Mouse (Mus musculus) midbrain, embryonic 10.5 days (tissue): ENCODE data around the gene Itga4. TPM values are rescaled to one million over a fixed set of nuclear protein-coding genes. Genes with fewer than 3 reads are reported as not detected.

Experiments used
- DNase-seq: peaks from one replicate; pipeline ENCODE4 v3.0.0-alpha.2; 2017; ENCODE audit warnings: low spot score
- H3K27ac ChIP-seq: fragments of 300-500 bp; sonication (generic); replicated peaks from 2 replicates; pipeline ENCODE4 v1.5.1; 2016; ENCODE audit warnings: mild to moderate bottlenecking
- H3K27me3 ChIP-seq: fragments of 300-500 bp; sonication (generic); 2 replicates; pipeline ENCODE4 v1.6.1; 2016; ENCODE audit warnings: low read depth, mild to moderate bottlenecking; ENCODE audit not compliant: poor library complexity, severe bottlenecking
- H3K36me3 ChIP-seq: fragments of 300-500 bp; sonication (generic); 2 replicates; pipeline ENCODE4 v1.6.1; 2016; ENCODE audit warnings: mild to moderate bottlenecking, moderate library complexity
- H3K4me1 ChIP-seq: fragments of 300-500 bp; sonication (generic); 2 replicates; pipeline ENCODE4 v1.6.1; 2016
- H3K4me3 ChIP-seq: fragments of 300-500 bp; sonication (generic); 2 replicates; pipeline ENCODE4 v1.5.1; 2016; ENCODE audit warnings: mild to moderate bottlenecking, moderate library complexity
- H3K9me3 ChIP-seq: fragments of 300-500 bp; sonication (generic); replicated peaks from 2 replicates; pipeline ENCODE4 v1.6.1; 2016; ENCODE audit warnings: mild to moderate bottlenecking
- WGBS: fragments of 180-500 bp; shearing (Covaris S2); methylation state at CpG from one replicate; pipeline ENCODE4 v1.1.7; 2016; 5-methylcytosine and 5-hydroxymethylcytosine counted together
- polyA plus RNA-seq: library from polyadenylated mRNA; unstranded; fragments of >200 nt; fragmentation: Nextera tagmentation; extraction: Ambion mirVana; gene quantifications from 2 replicates; pipeline ENCODE4 v1.2.1, GENCODE M21; 2016

Gene Itga4
- polyA plus RNA-seq, 1 experiment from 2014 or later = 7.9 TPM

DNA sequence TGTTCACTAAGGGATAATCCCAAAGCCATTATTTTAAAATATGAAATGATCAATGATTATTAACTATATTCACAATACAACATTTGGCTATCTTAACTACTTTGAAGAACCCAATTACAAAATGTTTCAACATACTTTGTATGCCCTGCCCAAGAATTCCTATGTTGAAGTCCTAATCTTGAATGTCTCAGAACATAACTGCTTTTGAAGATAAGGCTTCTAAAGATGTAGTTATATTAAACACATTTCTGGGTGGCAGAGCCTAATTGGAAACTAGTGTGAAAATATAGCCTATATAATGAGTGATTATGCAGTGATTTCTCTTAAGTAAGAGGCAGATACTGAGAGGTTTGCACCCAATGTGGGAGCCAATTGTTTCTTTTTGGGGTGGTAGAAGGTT is 79.4 kb downstream of the Itga4 start:
- Histone ChIP-seq H3K36me3 (no peaks in the 10 kb centered on the region), H3K27me3 (no peaks in the 10 kb centered on the region), H3K4me1 (peaks cover 3% of the 10 kb centered on the region; the same call in 1 of the 2 replicates), H3K9me3 (no peaks in the 10 kb centered on the region), H3K4me3 (no peak overlapping the region), H3K27ac (no peak overlapping the region)
- no peak for DNase-seq

DNA sequence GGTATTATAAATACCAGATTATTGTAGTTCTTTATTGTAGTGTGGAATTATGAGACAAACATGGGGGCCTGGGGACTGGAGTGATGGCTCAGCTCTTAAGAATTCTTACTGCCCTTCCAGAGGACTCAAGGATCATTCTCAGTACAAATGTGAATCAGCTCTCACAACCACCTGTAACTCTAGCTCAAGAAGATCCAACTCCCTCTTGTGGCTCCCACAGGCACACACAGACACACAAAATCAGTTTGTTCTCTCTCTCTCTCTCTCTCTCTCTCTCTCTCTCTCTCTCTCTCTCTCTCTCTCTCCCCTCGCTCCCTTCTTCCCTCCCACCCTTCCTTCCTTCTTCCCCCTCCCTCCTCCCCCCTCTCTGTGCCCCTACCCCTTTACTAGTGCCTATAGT is 80.9 kb downstream of the Itga4 start:
- WGBS = 73% methylated on average over 1 of the region's 1 CpGs
- Histone ChIP-seq H3K27ac (no peak overlapping the region), H3K4me1 (peaks cover 3% of the 10 kb centered on the region; the same call in 1 of the 2 replicates), H3K9me3 (no peaks in the 10 kb centered on the region), H3K4me3 (no peak overlapping the region), H3K36me3 (no peaks in the 10 kb centered on the region), H3K27me3 (no peaks in the 10 kb centered on the region)
- no peak for DNase-seq

DNA sequence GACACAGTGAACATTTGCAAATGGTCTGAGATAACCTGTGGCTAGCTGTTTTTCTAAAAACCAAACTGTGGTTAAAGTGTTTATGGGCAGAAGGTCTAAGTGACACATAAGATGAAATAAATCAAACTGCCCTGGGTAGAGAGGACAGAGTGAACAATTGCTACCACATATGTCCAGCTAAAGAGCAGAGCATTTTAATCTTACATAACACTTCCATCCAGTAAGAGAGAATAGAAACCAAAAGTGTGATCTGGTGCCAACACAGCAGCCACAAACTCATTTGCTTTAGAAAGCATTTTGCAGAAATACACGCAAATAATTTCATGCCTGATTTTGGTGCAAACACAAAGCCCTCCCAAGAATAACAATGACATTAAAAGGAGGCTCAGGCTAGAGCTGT is 83.8 kb downstream of the Itga4 start:
- no peak for DNase-seq
- H3K9me3 ChIP-seq = no peaks in the 10 kb centered on the region
- H3K4me1 ChIP-seq = peaks cover 3% of the 10 kb centered on the region; the same call in 1 of the 2 replicates
- H3K4me3 ChIP-seq = no peak overlapping the region
- 72% methylated on average over 1 of the region's 1 CpGs for WGBS
- H3K36me3 ChIP-seq = no peaks in the 10 kb centered on the region
- no peak overlapping the region for H3K27ac ChIP-seq
- H3K27me3 ChIP-seq = no peaks in the 10 kb centered on the region

- no peak for DNase-seq
- WGBS = 93% methylated on average over 8 of the region's 8 CpGs
- no peak overlapping the region for H3K27ac ChIP-seq
- no peak overlapping the region for H3K4me3 ChIP-seq
- peaks cover 3% of the 10 kb centered on the region; the same call in 1 of the 2 replicates for H3K4me1 ChIP-seq
- no peaks in the 10 kb centered on the region for H3K36me3 ChIP-seq
- H3K9me3 ChIP-seq = no peaks in the 10 kb centered on the region
- no peaks in the 10 kb centered on the region for H3K27me3 ChIP-seq
Measured at GRCm38 (mm10) chr2:79343115-79343514, 87.9 kb downstream of the Itga4 start.

- H3K27ac ChIP-seq = no peak overlapping the region
- H3K4me3 ChIP-seq = no peak overlapping the region
- no peaks in the 10 kb centered on the region for H3K27me3 ChIP-seq
- no peaks in the 10 kb centered on the region for H3K36me3 ChIP-seq
- H3K4me1 ChIP-seq = peaks cover 18% of the 10 kb centered on the region
- WGBS = 68% methylated on average over 6 of the region's 6 CpGs
- no peaks in the 10 kb centered on the region for H3K9me3 ChIP-seq
- DNase-seq = peak; percentile 33
Measured at GRCm38 (mm10) chr2:79351179-79352099, 96.2 kb downstream of the Itga4 start.

DNA sequence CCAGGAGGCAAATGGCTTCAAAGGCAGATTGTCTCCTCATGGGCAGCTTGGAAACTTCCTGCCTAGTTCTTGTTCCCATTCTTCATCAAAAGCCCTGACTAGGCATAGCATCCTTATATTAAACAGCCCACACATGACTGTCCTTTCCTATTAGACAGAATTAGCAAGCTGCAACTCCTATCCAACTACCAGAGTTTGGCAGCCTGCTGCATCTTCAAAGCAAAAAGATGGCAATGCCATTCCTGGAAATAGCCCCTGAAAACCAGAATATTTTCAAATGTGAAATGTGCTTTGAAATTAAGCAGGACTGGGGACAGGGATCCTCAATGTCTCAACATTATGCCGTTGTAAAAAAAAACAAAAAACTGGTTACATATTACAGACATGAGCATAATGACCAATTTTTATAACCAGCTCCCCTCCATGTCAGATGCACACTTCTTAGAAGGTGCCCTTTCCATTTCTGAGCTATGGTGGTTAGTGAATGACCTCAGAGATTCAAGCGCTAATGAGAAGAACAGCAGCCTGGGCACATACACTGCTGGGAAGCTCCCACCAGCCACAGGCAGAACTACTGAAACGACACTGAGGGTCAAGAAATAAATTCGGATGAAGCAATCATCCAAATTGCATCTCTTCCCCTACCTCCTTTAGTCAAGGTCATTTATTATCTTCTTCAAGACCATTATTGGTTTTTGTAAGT is 97.0 kb downstream of the Itga4 start:
- H3K27ac ChIP-seq = no peak overlapping the region
- H3K4me3 ChIP-seq = no peak overlapping the region
- no peaks in the 10 kb centered on the region for H3K27me3 ChIP-seq
- DNase-seq = no peak
- peaks cover 18% of the 10 kb centered on the region for H3K4me1 ChIP-seq
- 82% methylated on average over 4 of the region's 4 CpGs for WGBS
- H3K36me3 ChIP-seq = no peaks in the 10 kb centered on the region
- no peaks in the 10 kb centered on the region for H3K9me3 ChIP-seq

GRCm38 (mm10) chr2:79354773-79355172 is 99.5 kb downstream of the Itga4 start:
- no peak for DNase-seq
- Histone ChIP-seq H3K27me3 (no peaks in the 10 kb centered on the region), H3K36me3 (no peaks in the 10 kb centered on the region), H3K4me1 (peaks cover 18% of the 10 kb centered on the region), H3K4me3 (no peak overlapping the region), H3K9me3 (no peaks in the 10 kb centered on the region), H3K27ac (no peak overlapping the region)
- 95% methylated on average over 16 of the region's 16 CpGs for WGBS

- DNase-seq = no peak
- no peaks in the 10 kb centered on the region for H3K27me3 ChIP-seq
- no peaks in the 10 kb centered on the region for H3K4me1 ChIP-seq
- H3K4me3 ChIP-seq = no peak overlapping the region
- WGBS = 90% methylated on average over 3 of the region's 3 CpGs
- H3K27ac ChIP-seq = no peak overlapping the region
- H3K36me3 ChIP-seq = no peaks in the 10 kb centered on the region
- H3K9me3 ChIP-seq = no peaks in the 10 kb centered on the region
Measured at GRCm38 (mm10) chr2:79357835-79358234, 102.6 kb downstream of the Itga4 start.

DNA sequence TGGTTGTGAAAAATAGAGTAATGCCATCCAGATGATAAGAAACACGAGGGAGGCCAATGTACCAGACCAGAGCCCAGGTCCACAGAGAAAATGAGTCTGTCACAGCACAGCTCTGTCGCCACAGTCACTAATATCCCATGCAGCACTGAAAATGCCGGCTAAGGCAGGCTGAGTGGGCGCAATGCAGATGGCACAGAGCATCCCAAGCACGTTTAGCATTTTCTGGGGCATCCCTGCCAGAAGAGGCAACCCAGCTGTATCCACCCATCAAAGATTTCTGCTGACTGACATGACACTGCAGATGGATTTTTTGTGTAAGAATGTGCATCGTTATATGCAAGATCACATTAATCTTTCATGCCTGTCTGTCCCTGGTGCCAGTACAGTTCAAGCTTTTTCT is 106.8 kb downstream of the Itga4 start:
- no peaks in the 10 kb centered on the region for H3K9me3 ChIP-seq
- no peak overlapping the region for H3K4me3 ChIP-seq
- 85% methylated on average over 6 of the region's 6 CpGs for WGBS
- H3K27ac ChIP-seq = no peak overlapping the region
- no peaks in the 10 kb centered on the region for H3K27me3 ChIP-seq
- no peaks in the 10 kb centered on the region for H3K36me3 ChIP-seq
- no peak for DNase-seq
- H3K4me1 ChIP-seq = peaks cover 5% of the 10 kb centered on the region; the same call in 1 of the 2 replicates

GRCm38 (mm10) chr2:79363920-79364319 is 108.7 kb downstream of the Itga4 start:
- Histone ChIP-seq H3K9me3 (no peaks in the 10 kb centered on the region), H3K36me3 (no peaks in the 10 kb centered on the region), H3K27me3 (no peaks in the 10 kb centered on the region), H3K27ac (no peak overlapping the region), H3K4me3 (no peak overlapping the region), H3K4me1 (peaks cover 22% of the 10 kb centered on the region)
- DNase-seq = no peak
- WGBS = 78% methylated on average over 6 of the region's 6 CpGs

DNA sequence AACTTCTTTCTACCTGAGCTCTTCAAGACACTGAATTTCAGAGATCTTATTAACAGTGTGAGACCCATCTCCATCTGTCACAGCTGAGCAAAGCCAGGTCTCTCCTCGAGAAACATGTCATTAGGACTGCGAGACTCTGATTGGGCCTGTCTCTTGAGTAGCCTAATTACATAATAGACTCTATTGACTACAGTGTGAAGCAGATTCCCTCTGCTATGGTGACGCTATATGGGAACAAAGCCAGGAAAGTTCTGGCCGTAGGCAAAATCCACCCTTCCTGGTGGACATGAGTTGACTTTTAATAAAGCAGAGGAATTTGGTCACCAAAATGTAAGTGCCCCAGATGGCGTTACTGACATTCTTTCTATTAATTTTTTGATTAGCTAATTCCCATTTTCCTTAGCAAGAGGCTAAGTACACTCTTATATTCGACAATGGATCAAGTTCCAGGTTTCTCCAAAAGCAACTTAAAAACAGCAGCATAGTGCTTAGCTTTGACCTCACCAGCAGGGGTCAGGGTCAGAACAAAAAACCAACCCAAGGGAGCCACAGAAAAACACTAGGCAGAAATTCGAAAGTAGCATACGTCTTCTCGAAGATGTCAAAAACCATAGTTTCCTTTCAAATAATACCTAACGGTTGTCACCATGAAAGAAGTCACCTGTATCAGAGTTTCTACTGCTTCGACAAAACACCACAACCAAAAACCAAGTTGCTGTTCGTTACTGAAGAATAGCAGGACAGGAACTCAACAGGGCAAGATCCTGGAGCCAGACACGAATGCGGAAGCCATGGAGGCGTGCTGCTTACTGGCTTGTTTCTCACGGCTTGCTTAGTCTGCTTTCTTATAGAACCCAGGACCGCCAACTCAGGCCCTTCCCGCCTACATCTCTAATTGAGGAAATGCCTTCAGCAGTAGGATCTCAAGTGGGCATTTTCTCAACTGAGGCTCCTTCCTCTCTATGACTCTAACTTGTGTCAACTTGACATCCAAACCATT is 112.5 kb downstream of the Itga4 start:
- 79% methylated on average over 18 of the region's 18 CpGs for WGBS
- no peaks in the 10 kb centered on the region; the same call in 1 of the 2 replicates for H3K27me3 ChIP-seq
- DNase-seq = no peak

DNA sequence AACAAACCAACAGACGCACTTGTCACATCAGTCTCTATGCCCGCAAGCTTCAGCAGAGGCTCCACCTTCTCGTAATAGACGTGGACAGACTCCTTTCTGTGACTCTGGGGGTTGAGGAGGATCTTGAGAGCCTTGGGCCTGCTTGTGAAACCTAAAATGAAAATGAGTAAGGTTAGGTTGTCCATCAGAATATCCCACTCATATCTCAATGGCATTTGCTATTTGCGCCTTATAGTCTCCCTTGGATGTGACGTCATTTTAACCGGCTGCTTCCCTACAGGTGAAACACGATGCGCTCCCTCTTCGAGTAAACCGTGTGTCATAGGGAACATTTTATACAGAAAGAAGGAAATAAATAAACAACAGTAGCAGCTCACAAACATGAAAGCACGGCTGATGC is 113.4 kb downstream of the Itga4 start:
- Histone ChIP-seq H3K36me3 (no peaks in the 10 kb centered on the region), H3K4me1 (peaks cover 36% of the 10 kb centered on the region), H3K9me3 (no peaks in the 10 kb centered on the region), H3K4me3 (no peak overlapping the region), H3K27me3 (no peaks in the 10 kb centered on the region; the same call in 1 of the 2 replicates), H3K27ac (no peak overlapping the region)
- WGBS = 86% methylated on average over 12 of the region's 12 CpGs
- no peak for DNase-seq

More for the DNA sequence above, 112.5 kb downstream of the Itga4 start:
- Histone ChIP-seq H3K27ac (no peak overlapping the region; the same call in 1 of the 2 replicates), H3K36me3 (no peaks in the 10 kb centered on the region), H3K4me1 (peaks cover 36% of the 10 kb centered on the region), H3K9me3 (no peaks in the 10 kb centered on the region), H3K4me3 (no peak overlapping the region)
